Mouse (Mus musculus) C2C12 (cell line): ENCODE data around the gene Nhlh1. TPM values are rescaled to one million over a fixed set of nuclear protein-coding genes. Genes with fewer than 3 reads are reported as not detected.

ENCODE experiments used
- H3K27me3 ChIP-seq: one replicate; pipeline ENCODE4 v1.6.1; 2011; ENCODE audit not compliant: control insufficient read depth, insufficient read depth, insufficient read length
- H3K36me3 ChIP-seq: one replicate; pipeline ENCODE4 v1.6.1; 2011; ENCODE audit not compliant: control insufficient read depth, insufficient read depth
- H3K4me3 ChIP-seq: one replicate; pipeline ENCODE4 v1.5.1; 2011; ENCODE audit warnings: mild to moderate bottlenecking, control low read depth; ENCODE audit not compliant: poor library complexity, insufficient read depth, severe bottlenecking
- H3K79me2 ChIP-seq: one replicate; pipeline ENCODE4 v1.6.1; 2011; ENCODE audit not compliant: control insufficient read depth, insufficient read depth
- H3K79me3 ChIP-seq: one replicate; pipeline ENCODE4 v1.6.1; 2011; ENCODE audit warnings: low read depth, control low read depth
- H3ac ChIP-seq: one replicate; pipeline ENCODE3; 2011; ENCODE audit warnings: low read depth; ENCODE audit not compliant: control insufficient read depth, insufficient read length
- CEBPB ChIP-seq: IDR thresholded peaks from one replicate; pipeline ENCODE4 v1.6.1; 2011; ENCODE audit warnings: low read depth, mild to moderate bottlenecking, control low read depth, moderate library complexity
- CTCF ChIP-seq: IDR thresholded peaks from one replicate; pipeline ENCODE4 v1.5.1; 2011; ENCODE audit not compliant: control insufficient read depth, insufficient read depth, insufficient read length
- FOSL1 ChIP-seq: IDR thresholded peaks from one replicate; pipeline ENCODE4 v1.8.0; 2011; ENCODE audit warnings: mild to moderate bottlenecking, low read length; ENCODE audit not compliant: poor library complexity, insufficient read depth, severe bottlenecking
- MAX ChIP-seq: IDR thresholded peaks from one replicate; pipeline ENCODE4 v1.6.1; 2011; ENCODE audit warnings: mild to moderate bottlenecking, control low read depth
- MYOD1 ChIP-seq: IDR thresholded peaks from one replicate; pipeline ENCODE4 v1.6.1; 2011; ENCODE audit warnings: low read depth; ENCODE audit not compliant: control insufficient read depth, insufficient read length
- MYOG ChIP-seq: IDR thresholded peaks from one replicate; pipeline ENCODE4 v1.6.1; 2011; ENCODE audit not compliant: control insufficient read depth, insufficient read length; ENCODE audit errors: extremely low read depth
- USF1 ChIP-seq: IDR thresholded peaks from one replicate; pipeline ENCODE4 v1.6.1; 2011; ENCODE audit warnings: low read depth, mild to moderate bottlenecking, control low read depth, moderate library complexity
- long read RNA-seq, 2 experiments: library from polyadenylated mRNA; unstranded; transcript quantifications; one replicate each; pipeline ENCODE4 v2.0.0; 2019 to 2020
- polyA plus RNA-seq: library from polyadenylated mRNA; unstranded; fragments of >200 nt; fragmentation: generic; extraction: Trizol; gene quantifications from one replicate; pipeline ENCODE4 v1.2.1, GENCODE M21; 2012; ENCODE audit warnings: missing spikeins

The Nhlh1 gene
- polyA plus RNA-seq = not detected
- long read RNA-seq, experiment 1 = 0 reads
- long read RNA-seq, experiment 2 = 0 reads

GRCm38 (mm10) chr1:172057491-172057921 lies at the start of gene Nhlh1:
Gene Nhlh1, minus strand, starts transcription at chr1:172057573.
- no peaks in the 10 kb centered on the region for H3K27me3 ChIP-seq

GRCm38 (mm10) chr1:172105101-172105500 lies 47.7 kb upstream of the Nhlh1 start:
- Histone ChIP-seq H3K27me3 (no peaks in the 10 kb centered on the region), H3K79me2 (no peaks in the 10 kb centered on the region), H3K36me3 (peaks cover 91% of the 10 kb centered on the region), H3K79me3 (no peaks in the 10 kb centered on the region), H3K4me3 (no peak overlapping the region), H3ac (no peak overlapping the region)
- TF ChIP-seq USF1 (no peak), MYOG (no peak)

More at GRCm38 (mm10) chr1:172057491-172057921, at the start of gene Nhlh1:
- no peak within 1 kb of the TSS for H3ac ChIP-seq
- H3K79me2 ChIP-seq = no peaks in the 10 kb centered on the region
- no peak for TF ChIP-seq CEBPB
- TF ChIP-seq USF1 = no peak
- no peak for TF ChIP-seq MYOD1
- TF ChIP-seq FOSL1 = no peak
- no peak for TF ChIP-seq CTCF
- no peak for TF ChIP-seq MAX
- TF ChIP-seq MYOG = no peak
- no peak within 1 kb of the TSS for H3K4me3 ChIP-seq
- no peaks in the 10 kb centered on the region for H3K36me3 ChIP-seq
- H3K79me3 ChIP-seq = no peaks in the 10 kb centered on the region

- Histone ChIP-seq H3K4me3 (no peak overlapping the region), H3K79me2 (no peaks in the 10 kb centered on the region), H3ac (no peak overlapping the region), H3K79me3 (no peaks in the 10 kb centered on the region), H3K36me3 (peaks cover 90% of the 10 kb centered on the region), H3K27me3 (no peaks in the 10 kb centered on the region)
- no peak for TF ChIP-seq USF1
- no peak for TF ChIP-seq MYOG
- no peak for TF ChIP-seq MYOD1
- no peak for TF ChIP-seq CTCF
- no peak for TF ChIP-seq MAX
These were observed 46.2 kb upstream of the Nhlh1 start for GRCm38 (mm10) chr1:172103619-172104018.

- no peaks in the 10 kb centered on the region for H3K27me3 ChIP-seq
- no peak overlapping the region for H3K4me3 ChIP-seq
- no peaks in the 10 kb centered on the region for H3K79me2 ChIP-seq
- H3ac ChIP-seq = no peak overlapping the region
- peaks cover 78% of the 10 kb centered on the region for H3K36me3 ChIP-seq
- TF ChIP-seq CEBPB (no peak), MAX (no peak), CTCF (no peak), MYOD1 (no peak), FOSL1 (no peak), MYOG (no peak), USF1 (no peak)
- no peaks in the 10 kb centered on the region for H3K79me3 ChIP-seq
These were observed 42.1 kb upstream of the Nhlh1 start for GRCm38 (mm10) chr1:172099325-172100033.

GRCm38 (mm10) chr1:172095202-172095601 lies 37.8 kb upstream of the Nhlh1 start:
- TF ChIP-seq USF1 (no peak), CEBPB (no peak), MYOD1 (no peak), CTCF (no peak), MYOG (no peak), MAX (no peak), FOSL1 (no peak)
- Histone ChIP-seq H3K79me2 (no peaks in the 10 kb centered on the region), H3K4me3 (no peak overlapping the region), H3K27me3 (no peaks in the 10 kb centered on the region), H3K36me3 (peaks cover 84% of the 10 kb centered on the region), H3K79me3 (peaks cover 3% of the 10 kb centered on the region), H3ac (no peak overlapping the region)

GRCm38 (mm10) chr1:172094295-172094694 lies 36.9 kb upstream of the Nhlh1 start:
- TF ChIP-seq CTCF (no peak), CEBPB (no peak), MYOD1 (no peak), MYOG (no peak), FOSL1 (no peak), MAX (no peak)
- Histone ChIP-seq H3K36me3 (peaks cover 80% of the 10 kb centered on the region), H3K27me3 (no peaks in the 10 kb centered on the region), H3K79me3 (peaks cover 3% of the 10 kb centered on the region), H3ac (no peak overlapping the region), H3K4me3 (no peak overlapping the region), H3K79me2 (peaks cover 4% of the 10 kb centered on the region)
